Mouse (Mus musculus): Measurements from ENCODE around the gene Aaas. TPM values are rescaled to one million over a fixed set of nuclear protein-coding genes. Genes with fewer than 3 reads are reported as not detected.

Gene Aaas
- 194 and 207 TPM in 2 replicates for polyA plus RNA-seq (2012)

GRCm38 (mm10) chr15:102350138-102350941 lies at the start of gene Aaas:
Gene Aaas (minus strand): TSS chr15:102350771.
- no peak for TF ChIP-seq GATA1 (IDR thresholded peaks at IDR 0.05; ENCODE audit: low read length)

GRCm38 (mm10) chr15:102399229-102400221 lies 49.0 kb upstream of the Aaas start:
- TF ChIP-seq GATA1 (IDR thresholded peaks at IDR 0.05; ENCODE audit: low read length) = no peak

- TF ChIP-seq GATA1 (IDR thresholded peaks at IDR 0.05; ENCODE audit: low read length) = no peak
Observed at GRCm38 (mm10) chr15:102398629-102399028, 48.1 kb upstream of the Aaas start.

- TF ChIP-seq GATA1 (IDR thresholded peaks at IDR 0.05; ENCODE audit: low read length) = no peak
Observed at GRCm38 (mm10) chr15:102395061-102395460, 44.5 kb upstream of the Aaas start.

- no peak for TF ChIP-seq GATA1 (IDR thresholded peaks at IDR 0.05; ENCODE audit: low read length)
Observed at GRCm38 (mm10) chr15:102393584-102394014, 43.0 kb upstream of the Aaas start.

- no peak for TF ChIP-seq GATA1 (IDR thresholded peaks at IDR 0.05; ENCODE audit: low read length)
Observed at GRCm38 (mm10) chr15:102392520-102392919, 41.9 kb upstream of the Aaas start.

- TF ChIP-seq GATA1 (IDR thresholded peaks at IDR 0.05; ENCODE audit: low read length) = no peak
Observed at GRCm38 (mm10) chr15:102388942-102389341, 38.4 kb upstream of the Aaas start.

GRCm38 (mm10) chr15:102386640-102387039 lies 36.1 kb upstream of the Aaas start:
- TF ChIP-seq GATA1 (IDR thresholded peaks at IDR 0.05; ENCODE audit: low read length) = no peak

GRCm38 (mm10) chr15:102383671-102384070 lies 33.1 kb upstream of the Aaas start:
- no peak for TF ChIP-seq GATA1 (IDR thresholded peaks at IDR 0.05; ENCODE audit: low read length)

GRCm38 (mm10) chr15:102381575-102381974 lies 31.0 kb upstream of the Aaas start:
- TF ChIP-seq GATA1 (IDR thresholded peaks at IDR 0.05; ENCODE audit: low read length) = no peak

GRCm38 (mm10) chr15:102377810-102378262 lies 27.3 kb upstream of the Aaas start:
- no peak for TF ChIP-seq GATA1 (IDR thresholded peaks at IDR 0.05; ENCODE audit: low read length)

GRCm38 (mm10) chr15:102377163-102377543 lies 26.6 kb upstream of the Aaas start:
- TF ChIP-seq GATA1 (IDR thresholded peaks at IDR 0.05; ENCODE audit: low read length) = no peak

- no peak for TF ChIP-seq GATA1 (IDR thresholded peaks at IDR 0.05; ENCODE audit: low read length)
Observed at GRCm38 (mm10) chr15:102376453-102377162, 26.0 kb upstream of the Aaas start.

- TF ChIP-seq GATA1 (IDR thresholded peaks at IDR 0.05; ENCODE audit: low read length) = no peak
Observed at GRCm38 (mm10) chr15:102370727-102371126, 20.2 kb upstream of the Aaas start.

GRCm38 (mm10) chr15:102369972-102370371 lies 19.4 kb upstream of the Aaas start:
- no peak for TF ChIP-seq GATA1 (IDR thresholded peaks at IDR 0.05; ENCODE audit: low read length)

Measured in G1E-ER4 (cell line).